Mouse (Mus musculus): ENCODE data around the gene Gldc.

DNA sequence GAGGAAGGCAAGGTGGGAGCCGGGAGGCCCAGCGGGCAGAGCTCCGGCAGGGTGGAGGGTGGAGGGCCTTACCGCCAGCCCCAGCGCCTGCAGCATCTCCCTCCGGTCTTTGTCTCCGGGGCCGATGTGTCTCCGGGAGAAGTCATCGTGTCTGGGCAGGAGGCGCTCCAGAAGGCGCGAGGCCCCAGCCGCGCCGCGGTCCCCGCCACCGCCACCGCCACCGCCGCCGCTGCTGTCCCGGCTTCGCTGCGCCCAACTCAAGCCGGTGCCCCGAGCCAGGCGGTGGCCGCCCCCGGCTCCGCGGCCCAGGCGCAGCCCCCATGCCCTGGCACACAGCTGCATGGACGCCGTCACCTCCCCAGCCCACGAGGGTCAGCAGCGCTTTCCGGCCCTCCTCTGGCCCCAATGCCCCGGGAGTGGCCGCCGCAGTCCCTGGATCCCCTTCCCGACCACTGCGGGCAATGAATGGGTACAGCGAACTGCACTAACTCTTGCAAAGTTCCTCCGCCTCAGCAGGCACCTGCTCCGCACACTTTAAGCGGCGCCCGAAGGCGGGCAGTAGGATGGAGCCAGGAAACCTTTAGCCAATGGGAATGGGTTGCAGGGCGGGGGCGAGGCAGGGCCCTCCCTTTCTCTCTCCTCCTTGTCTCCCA is at the start of gene Gldc:
- no peak for TF ChIP-seq POLR2A (IDR thresholded peaks at IDR 0.05; ENCODE audit: control insufficient read depth, low read depth, low read length)
- no peak for TF ChIP-seq CTCF (IDR thresholded peaks at IDR 0.05; ENCODE audit: control insufficient read depth, insufficient read depth, insufficient replicate concordance, low read depth, low read length)

Measured in testis, adult 2 months (tissue).